Mouse (Mus musculus) limb, embryonic 14.5 days (tissue): ENCODE measurements around the gene Pfdn6. TPM values are rescaled to one million over a fixed set of nuclear protein-coding genes. Genes with fewer than 3 reads are reported as not detected.

Experiments
- ATAC-seq: fragments of 200-750 bp; cut with Nextera tagmentation; 2 replicates; pipeline ENCODE4 v1.8.0; 2017; ENCODE audit warnings: low read depth, moderate number of reproducible peaks, moderate TSS enrichment; ENCODE audit not compliant: low FRiP score
- DNase-seq: peaks from one replicate; pipeline ENCODE4 v3.0.0-alpha.2; 2015; ENCODE audit warnings: low spot score
- H3K27ac ChIP-seq: fragments of 300-500 bp; sonication (generic); replicated peaks from 2 replicates; pipeline ENCODE4 v1.5.1; 2014; ENCODE audit warnings: low read depth, mild to moderate bottlenecking, low read length, moderate library complexity, mixed read lengths
- H3K27me3 ChIP-seq: fragments of 300-500 bp; sonication (generic); 2 replicates; pipeline ENCODE4 v1.6.1; 2014; ENCODE audit warnings: low read length, mixed read lengths; ENCODE audit not compliant: control insufficient read depth, insufficient read depth
- H3K36me3 ChIP-seq: fragments of 300-500 bp; sonication (generic); 2 replicates; pipeline ENCODE4 v1.6.1; 2014; ENCODE audit warnings: mild to moderate bottlenecking, low read length, moderate library complexity, mixed read lengths; ENCODE audit not compliant: control insufficient read depth, insufficient read depth
- H3K4me1 ChIP-seq: fragments of 300-500 bp; sonication (generic); 2 replicates; pipeline ENCODE4 v1.6.1; 2014; ENCODE audit warnings: antibody characterized with exemption, low read length, mixed read lengths; ENCODE audit not compliant: control insufficient read depth, insufficient read depth
- H3K4me2 ChIP-seq: fragments of 300-500 bp; sonication (generic); replicated peaks from 2 replicates; pipeline ENCODE4 v1.6.1; 2014; ENCODE audit warnings: low read depth, mild to moderate bottlenecking, low read length, moderate library complexity; ENCODE audit not compliant: severe bottlenecking
- H3K4me3 ChIP-seq: fragments of 300-500 bp; sonication (generic); replicated peaks from 2 replicates; pipeline ENCODE4 v1.5.1; 2014; ENCODE audit warnings: low read length
- H3K9ac ChIP-seq: fragments of 300-500 bp; sonication (generic); 2 replicates; pipeline ENCODE4 v1.6.1; 2014; ENCODE audit warnings: mild to moderate bottlenecking, low read depth, low read length, moderate library complexity; ENCODE audit not compliant: severe bottlenecking
- H3K9me3 ChIP-seq: fragments of 300-500 bp; sonication (generic); 2 replicates; pipeline ENCODE4 v1.6.1; 2016; ENCODE audit warnings: low read length; ENCODE audit not compliant: control insufficient read depth
- POLR2A ChIP-seq: fragments of 200-500 bp; IDR thresholded peaks from 2 replicates; pipeline ENCODE4 v1.8.0; 2012; ENCODE audit warnings: inconsistent platforms, mild to moderate bottlenecking, moderate library complexity, borderline replicate concordance; ENCODE audit not compliant: insufficient read depth, insufficient read length; ENCODE audit errors: extremely low read depth
- WGBS: fragments of 180-500 bp; shearing (Covaris S2); extraction: QIAGEN DNeasy Blood & Tissue Kit; methylation state at CpG from one replicate; pipeline ENCODE4 v1.1.7; 2014; 5-methylcytosine and 5-hydroxymethylcytosine counted together
- polyA plus RNA-seq, 2 experiments: library from polyadenylated mRNA; depleted of rRNA in 1 of 2; stranded (reverse) in 1 of 2; unstranded in 1 of 2; fragments of >200 nt; fragmentation: Nextera tagmentation in 1 of 2; extraction: Ambion mirVana in 1 of 2; gene quantifications; 2 replicates each; pipeline versions ENCODE4 v1.2.1 to v1.2.3; 2012 to 2014

Pfdn6 gene
- polyA plus RNA-seq, 2 experiments, result 104 to 135 TPM

- Histone ChIP-seq H3K9me3 (no peaks in the 10 kb centered on the region), H3K27me3 (no peaks in the 10 kb centered on the region), H3K4me1 (peaks cover 10% of the 10 kb centered on the region), H3K9ac (peak overlapping the region; percentile 66), H3K27ac (peak overlapping the region; percentile 33; the same call in 1 of the 2 replicates), H3K36me3 (peaks cover 8% of the 10 kb centered on the region; the same call in 1 of the 2 replicates), H3K4me3 (peak overlapping the region; percentile 67), H3K4me2 (peak overlapping the region; percentile 99)
- ATAC-seq (peak; percentile 30), DNase-seq (peak; percentile 77)
- no peak for TF ChIP-seq POLR2A
- WGBS, result under 1% methylated on average over 36 of the region's 36 CpGs
Observed at GRCm38 (mm10) chr17:33920282-33921097, 19.7 kb downstream of the Pfdn6 start.

- TF ChIP-seq POLR2A, result no peak
- Histone ChIP-seq H3K9me3 (no peaks in the 10 kb centered on the region), H3K36me3 (peaks cover 14% of the 10 kb centered on the region; the same call in 1 of the 2 replicates), H3K4me1 (peaks cover 18% of the 10 kb centered on the region), H3K27ac (peak overlapping the region; percentile 33), H3K4me3 (peak overlapping the region; percentile 67), H3K27me3 (no peaks in the 10 kb centered on the region), H3K9ac (peak overlapping the region; percentile 66), H3K4me2 (peak overlapping the region; percentile 99)
- WGBS, result under 1% methylated on average over 52 of the region's 52 CpGs
- DNase-seq (no peak), ATAC-seq (no peak)
Observed at GRCm38 (mm10) chr17:33919351-33920281, 20.5 kb downstream of the Pfdn6 start.

DNA sequence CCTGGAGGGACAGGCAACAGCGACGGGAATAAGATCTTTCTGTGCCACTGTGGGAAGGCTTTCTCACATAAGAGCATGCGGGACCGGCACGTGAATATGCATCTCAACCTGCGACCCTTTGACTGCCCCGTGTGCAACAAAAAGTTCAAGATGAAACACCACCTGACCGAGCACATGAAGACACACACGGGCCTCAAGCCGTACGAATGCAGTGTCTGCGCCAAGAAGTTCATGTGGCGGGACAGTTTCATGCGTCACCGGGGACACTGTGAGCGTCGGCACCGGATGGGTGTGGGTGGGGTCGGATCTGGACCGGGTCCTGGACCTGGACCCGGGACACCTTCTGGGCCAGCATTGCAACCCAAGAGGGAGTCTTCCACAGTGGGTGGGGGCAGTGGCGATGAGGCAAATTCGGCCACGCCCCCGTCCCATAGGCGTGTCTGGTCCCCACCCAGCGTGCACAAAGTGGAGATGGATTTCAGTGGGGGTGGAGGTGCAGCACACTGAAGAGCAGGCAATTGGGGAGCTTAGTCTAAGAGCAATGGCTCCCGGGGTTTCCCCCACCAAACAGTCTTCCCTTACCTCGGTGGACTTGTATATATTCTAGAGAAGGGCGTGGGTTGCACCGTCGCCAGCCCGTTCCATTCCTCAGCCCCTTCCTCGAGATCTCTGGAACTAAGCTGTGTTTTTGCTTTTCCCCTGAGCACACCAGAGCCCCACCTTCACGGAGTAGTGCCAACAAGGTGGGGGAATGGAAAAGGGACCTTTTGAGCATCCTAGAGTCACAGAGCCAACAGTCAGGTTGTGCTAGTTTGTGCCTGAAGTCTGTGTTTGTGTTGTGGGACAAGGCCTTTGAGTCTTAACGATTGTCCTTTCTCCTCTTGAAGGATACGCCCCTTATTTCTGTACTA is 21.6 kb downstream of the Pfdn6 start:
- DNase-seq (no peak), ATAC-seq (no peak)
- peaks cover 25% of the 10 kb centered on the region for H3K36me3 ChIP-seq
- no peaks in the 10 kb centered on the region for H3K27me3 ChIP-seq
- H3K9ac ChIP-seq, result peak overlapping the region; percentile 66; the same call in 1 of the 2 replicates
- WGBS, result 60% methylated on average over 37 of the region's 37 CpGs
- H3K4me2 ChIP-seq, result peak overlapping the region; percentile 99
- no peaks in the 10 kb centered on the region for H3K9me3 ChIP-seq
- H3K27ac ChIP-seq, result no peak overlapping the region
- TF ChIP-seq POLR2A, result no peak
- H3K4me1 ChIP-seq, result peaks cover 18% of the 10 kb centered on the region
- H3K4me3 ChIP-seq, result peak overlapping the region; percentile 67

- peaks cover 31% of the 10 kb centered on the region for H3K36me3 ChIP-seq
- 0 out of 2 replicates have a peak overlapping the region, but pooled peaks have one; percentile 4 for H3K4me3 ChIP-seq
- no peaks in the 10 kb centered on the region for H3K9me3 ChIP-seq
- no peak overlapping the region for H3K4me2 ChIP-seq
- H3K9ac ChIP-seq, result no peak overlapping the region
- H3K27ac ChIP-seq, result no peak overlapping the region
- no peak for TF ChIP-seq POLR2A
- ATAC-seq (no peak), DNase-seq (no peak)
- 82% methylated on average over 18 of the region's 18 CpGs for WGBS
- no peaks in the 10 kb centered on the region for H3K27me3 ChIP-seq
- H3K4me1 ChIP-seq, result peaks cover 18% of the 10 kb centered on the region
Observed at GRCm38 (mm10) chr17:33917656-33918292, 22.4 kb downstream of the Pfdn6 start.
